9 mouse cellular contexts compared by ENCODE assay signal in the genomic region with DNA sequence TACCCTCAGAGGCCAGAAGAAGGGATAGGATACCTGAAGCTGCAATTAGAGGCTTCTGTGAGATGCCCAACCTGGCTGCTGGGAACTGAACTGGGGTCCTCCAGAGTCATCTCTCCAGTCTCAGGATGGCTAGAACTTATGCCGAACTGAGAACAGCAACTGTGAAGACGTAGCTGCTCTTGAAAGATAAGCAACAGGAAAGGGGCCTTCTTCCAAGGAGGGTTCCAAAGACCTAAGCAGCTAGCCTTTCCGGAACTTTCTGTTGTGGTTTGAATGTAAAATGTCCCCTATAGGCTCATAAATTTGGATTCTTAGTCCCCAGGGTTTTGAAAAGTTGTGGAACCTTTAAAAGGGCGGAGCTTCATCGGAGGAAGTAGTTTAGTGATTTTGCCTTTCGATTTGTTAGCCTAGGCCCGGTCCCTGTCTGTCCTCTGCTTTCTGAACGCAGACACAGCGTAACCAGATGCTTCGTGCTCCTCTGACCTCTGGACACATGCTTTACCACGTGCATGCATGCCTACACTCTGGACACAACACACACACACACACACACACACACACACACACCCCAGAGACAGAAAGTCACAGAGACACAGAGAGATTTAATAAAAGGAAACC. TPM values are rescaled to one million over a fixed set of nuclear protein-coding genes. Genes with fewer than 3 reads are reported as not detected.
DNase-seq lines count a peak whose midpoint lies in the region; ATAC-seq and TF ChIP-seq lines count a peak whose summit lies in the region.
"Had no signal": no experiment of that assay in that cellular context is flagged by ENCODE, and none has a peak within 500 bp of the region (broad histone marks: within the 10 kb centered on the region; RNA-seq: fewer than 3 reads in every experiment).

No protein-coding gene starts in this region.

- no peak for TF ChIP-seq EP300 in stomach, postnatal 0 days (optimal IDR thresholded peaks at IDR 0.05)
- TF ChIP-seq EP300 in liver, embryonic 14.5 days (IDR thresholded peaks at IDR 0.05; ENCODE audit: low read depth) = no peak

- H3K4me2 ChIP-seq in stomach, embryonic 14.5 days (replicated peaks; ENCODE audit: low read depth, low read length) = no peak overlapping the region
- no peak overlapping the region for H3K4me2 ChIP-seq in stomach, postnatal 0 days (replicated peaks; ENCODE audit: low read depth)
- no peak overlapping the region for H3K4me2 ChIP-seq in intestine, embryonic 16.5 days (ENCODE audit: low read depth, low read length)
- H3K4me2 ChIP-seq in liver, embryonic 14.5 days (ENCODE audit: low read depth) = peak overlapping the region; percentile 24
- H3K4me2 ChIP-seq: limb, embryonic 15.5 days had no signal

- peaks cover 15% of the 10 kb centered on the region for H3K4me1 ChIP-seq in stomach, embryonic 14.5 days (ENCODE audit: control insufficient read depth, insufficient read depth, low read length)
- H3K4me1 ChIP-seq in stomach, postnatal 0 days (replicated peaks; ENCODE audit: control insufficient read depth, insufficient read depth) = no peaks in the 10 kb centered on the region
- H3K4me1 ChIP-seq in intestine, embryonic 16.5 days (ENCODE audit: control insufficient read depth, insufficient read depth, low read length) = peaks cover 9% of the 10 kb centered on the region; the same call in 1 of the 2 replicates
- H3K4me1 ChIP-seq in liver, embryonic 14.5 days (replicated peaks; ENCODE audit: control insufficient read depth in 2 of 2, insufficient read depth in 2 of 2, low read length in 1 of 2) = peaks cover 0 to 11% of the 10 kb centered on the region in 2 experiments; a peak in 2 of 4 replicates
- H3K4me1 ChIP-seq in hindbrain, embryonic 10.5 days (replicated peaks) = peaks cover 5% of the 10 kb centered on the region; the same call in 1 of the 2 replicates

- no peak for ATAC-seq in stomach, embryonic 14.5 days (ENCODE audit: insufficient number of reproducible peaks, insufficient read depth, low FRiP score, low read depth)
- no peak for ATAC-seq in stomach, postnatal 0 days (ENCODE audit: low FRiP score, low TSS enrichment)
- no peak for ATAC-seq in intestine, embryonic 16.5 days
- ATAC-seq in liver, embryonic 14.5 days (ENCODE audit: insufficient read depth) = 0 out of 2 replicates have a peak, but pooled peaks have one; percentile 45

- H3K9me3 ChIP-seq in stomach, embryonic 14.5 days (ENCODE audit: control insufficient read depth, low read depth, low read length) = no peaks in the 10 kb centered on the region
- H3K9me3 ChIP-seq in stomach, postnatal 0 days (ENCODE audit: control insufficient read depth, low read length) = no peaks in the 10 kb centered on the region
- H3K9me3 ChIP-seq in intestine, embryonic 16.5 days (ENCODE audit: control insufficient read depth, low read length) = no peaks in the 10 kb centered on the region
- H3K9me3 ChIP-seq in liver, embryonic 14.5 days (ENCODE audit: control insufficient read depth, low read length) = no peaks in the 10 kb centered on the region
- H3K9me3 ChIP-seq in hindbrain, embryonic 10.5 days = no peaks in the 10 kb centered on the region
- H3K9me3 ChIP-seq: limb, embryonic 15.5 days had no signal

- H3K36me3 ChIP-seq in stomach, embryonic 14.5 days (ENCODE audit: control insufficient read depth, insufficient read depth, low read length) = no peaks in the 10 kb centered on the region
- H3K36me3 ChIP-seq in stomach, postnatal 0 days (ENCODE audit: control insufficient read depth, insufficient read depth, low read length) = no peaks in the 10 kb centered on the region
- no peaks in the 10 kb centered on the region for H3K36me3 ChIP-seq in intestine, embryonic 16.5 days (ENCODE audit: control insufficient read depth, insufficient read depth, low read length)
- H3K36me3 ChIP-seq in liver, embryonic 14.5 days (replicated peaks; ENCODE audit: control insufficient read depth, insufficient read depth, low read depth) = no peaks in the 10 kb centered on the region
- no peaks in the 10 kb centered on the region for H3K36me3 ChIP-seq in hindbrain, embryonic 10.5 days
- H3K36me3 ChIP-seq: limb, embryonic 15.5 days had no signal

- H3K27ac ChIP-seq in stomach, embryonic 14.5 days (ENCODE audit: low read length) = peak overlapping the region; percentile 27; the same call in 1 of the 2 replicates
- no peak overlapping the region for H3K27ac ChIP-seq in stomach, postnatal 0 days (replicated peaks)
- peak overlapping the region; percentile 45; the same call in 1 of the 2 replicates for H3K27ac ChIP-seq in intestine, embryonic 16.5 days (ENCODE audit: low read length)
- no peak overlapping the region for H3K27ac ChIP-seq in liver, embryonic 14.5 days
- H3K27ac ChIP-seq in hindbrain, embryonic 10.5 days = no peak overlapping the region
- H3K27ac ChIP-seq: limb, embryonic 15.5 days had no signal

- TF ChIP-seq CTCF in stomach, postnatal 0 days (IDR thresholded peaks at IDR 0.05; ENCODE audit: low read depth) = no peak
- no peak for TF ChIP-seq CTCF in liver, embryonic 14.5 days (IDR thresholded peaks at IDR 0.05; ENCODE audit: low read depth)

- no peaks in the 10 kb centered on the region for H3K27me3 ChIP-seq in stomach, embryonic 14.5 days (ENCODE audit: control insufficient read depth, insufficient read depth, low read length)
- no peaks in the 10 kb centered on the region for H3K27me3 ChIP-seq in stomach, postnatal 0 days (ENCODE audit: control insufficient read depth, insufficient read depth, low read length)
- H3K27me3 ChIP-seq in intestine, embryonic 16.5 days (replicated peaks; ENCODE audit: control insufficient read depth, insufficient read depth, low read length) = no peaks in the 10 kb centered on the region
- no peaks in the 10 kb centered on the region for H3K27me3 ChIP-seq in liver, embryonic 14.5 days (ENCODE audit: control insufficient read depth, insufficient read depth, low read length)
- no peaks in the 10 kb centered on the region for H3K27me3 ChIP-seq in hindbrain, embryonic 10.5 days (ENCODE audit: insufficient read depth, poor library complexity, severe bottlenecking)
- H3K27me3 ChIP-seq: limb, embryonic 15.5 days had no signal

- no peak overlapping the region for H3K9ac ChIP-seq in stomach, embryonic 14.5 days (replicated peaks; ENCODE audit: low read depth, low read length)
- no peak overlapping the region for H3K9ac ChIP-seq in stomach, postnatal 0 days (ENCODE audit: low read length)
- H3K9ac ChIP-seq in intestine, embryonic 16.5 days (ENCODE audit: low read depth, low read length) = no peak overlapping the region
- no peak overlapping the region for H3K9ac ChIP-seq in liver, embryonic 14.5 days (replicated peaks)
- H3K9ac ChIP-seq: limb, embryonic 15.5 days had no signal

- no peak for DNase-seq in stomach, postnatal 0 days (ENCODE audit: low spot score)
- no peak for DNase-seq in liver, embryonic 14.5 days (ENCODE audit: low read depth in 3 of 3, low spot score in 3 of 3)
- no peak for DNase-seq in hindbrain, embryonic 10.5 days (ENCODE audit: low spot score)
- no peak for DNase-seq in cerebellum, postnatal 4 days (ENCODE audit: low spot score in 2 of 2)
- DNase-seq in thymus, postnatal 25 days = no peak

- H3K4me3 ChIP-seq in stomach, embryonic 14.5 days (ENCODE audit: low read depth, low read length) = no peak overlapping the region
- no peak overlapping the region; the same call in 1 of the 2 replicates for H3K4me3 ChIP-seq in stomach, postnatal 0 days (ENCODE audit: low read depth, low read length)
- no peak overlapping the region for H3K4me3 ChIP-seq in intestine, embryonic 16.5 days (ENCODE audit: low read length)
- H3K4me3 ChIP-seq in liver, embryonic 14.5 days (ENCODE audit: insufficient read depth in 1 of 2, low read depth in 2 of 2, low read length in 2 of 2) = no peak overlapping the region; a peak in 1 of 4 replicates
- H3K4me3 ChIP-seq in hindbrain, embryonic 10.5 days = no peak overlapping the region
- H3K4me3 ChIP-seq: erythroblast, embryonic 14.5 days; limb, embryonic 15.5 days had no signal

- 67% methylated on average over 11 of the region's 11 CpGs for WGBS in stomach, embryonic 14.5 days
- WGBS in stomach, postnatal 0 days = 62% methylated on average over 11 of the region's 11 CpGs
- 67% methylated on average over 11 of the region's 11 CpGs for WGBS in intestine, embryonic 16.5 days
- 27% methylated on average over 11 of the region's 11 CpGs for WGBS in liver, embryonic 14.5 days (ENCODE audit: insufficient replicate concordance)
- WGBS in hindbrain, embryonic 10.5 days = 81% methylated on average over 11 of the region's 11 CpGs

RNA-seq across cellular contexts. Expression of a gene that starts 29.5 kb away (rescaled TPM):
- polyA plus RNA-seq in stomach, embryonic 14.5 days (2014; fragmentation: Nextera tagmentation; extraction: Ambion mirVana) = 95.5 and 98.3 TPM in 2 replicates
- 27.9 and 29.2 TPM in 2 replicates for polyA plus RNA-seq in stomach, postnatal 0 days (2015; fragmentation: Nextera tagmentation; extraction: Ambion mirVana)
- 52.3 and 54.4 TPM in 2 replicates for polyA plus RNA-seq in intestine, embryonic 16.5 days (2015; fragmentation: Nextera tagmentation; extraction: Ambion mirVana)
- 4.1 and 5.2 TPM in 2 replicates for polyA plus RNA-seq in liver, embryonic 14.5 days (2012; rRNA removed)
- 9.3 and 9.9 TPM in 2 replicates for polyA plus RNA-seq in liver, embryonic 14.5 days (2014; fragmentation: Nextera tagmentation; extraction: Ambion mirVana)
- 75.3 and 76.4 TPM in 2 replicates for polyA plus RNA-seq in hindbrain, embryonic 10.5 days (2016; fragmentation: Nextera tagmentation; extraction: Ambion mirVana)

Comparison
In these comparisons a context has a peak if more than half of its experiments do, and no peak if none do; other contexts are left out.
1. H3K27ac ChIP-seq: peak in stomach, embryonic 14.5 days (single experiment) and intestine, embryonic 16.5 days (single experiment); none in stomach, postnatal 0 days (single experiment), liver, embryonic 14.5 days (single experiment) and hindbrain, embryonic 10.5 days (single experiment).